Mouse (Mus musculus) MEL (cell line): Measurements from ENCODE around the gene Tvp23a. TPM values are rescaled to one million over a fixed set of nuclear protein-coding genes. Genes with fewer than 3 reads are reported as not detected.

Experiments
- DNase-seq: peaks from one replicate; pipeline ENCODE4 v3.0.0; 2011; ENCODE audit warnings: low read depth, low spot score
- H3K27ac ChIP-seq: 2 replicates; pipeline ENCODE4 v1.5.1; 2012; ENCODE audit warnings: low read depth, mild to moderate bottlenecking, control low read depth, low read length, moderate library complexity; ENCODE audit not compliant: control insufficient read depth
- H3K27me3 ChIP-seq, 2 experiments: fragments of 150-350 bp in 1 of 2; sonication (generic) in 1 of 2; 2 replicates each; pipeline ENCODE4 v1.6.1; 2012; ENCODE audit warnings: low read length in 2 of 2, mild to moderate bottlenecking in 2 of 2, improper control_type of control experiment in 1 of 2, moderate library complexity in 1 of 2; ENCODE audit not compliant: insufficient read depth in 2 of 2, control insufficient read depth in 1 of 2
- H3K36me3 ChIP-seq, 2 experiments: 2 replicates each; pipeline ENCODE4 v1.6.1; 2012 to 2014; ENCODE audit warnings: low read length in 2 of 2, improper control_type of control experiment in 1 of 2, inconsistent platforms in 1 of 2, mild to moderate bottlenecking in 1 of 2; ENCODE audit not compliant: insufficient read depth in 2 of 2, control insufficient read depth in 1 of 2
- H3K4me1 ChIP-seq, 2 experiments: fragments of 150-350 bp in 1 of 2; sonication (generic) in 1 of 2; 2 replicates each; pipeline ENCODE4 v1.6.1; 2012; ENCODE audit warnings: low read length in 2 of 2, improper control_type of control experiment in 1 of 2, mild to moderate bottlenecking in 1 of 2; ENCODE audit not compliant: insufficient read depth in 2 of 2, control insufficient read depth in 1 of 2
- H3K4me3 ChIP-seq, 2 experiments: fragments of 150-350 bp in 1 of 2; sonication (generic) in 1 of 2; 2 replicates each; pipeline ENCODE4 v1.5.1; 2012; ENCODE audit warnings: low read depth in 2 of 2, low read length in 2 of 2, mild to moderate bottlenecking in 2 of 2, moderate library complexity in 2 of 2, control low read depth in 1 of 2, improper control_type of control experiment in 1 of 2; ENCODE audit not compliant: control insufficient read depth in 1 of 2, insufficient read depth in 1 of 2
- H3K79me2 ChIP-seq: 2 replicates; pipeline ENCODE4 v1.6.1; 2012; ENCODE audit warnings: mild to moderate bottlenecking, low read length, moderate library complexity; ENCODE audit not compliant: control insufficient read depth, poor library complexity, insufficient read depth
- H3K9ac ChIP-seq: 2 replicates; pipeline ENCODE4 v1.6.1; 2012; ENCODE audit warnings: low read depth, mild to moderate bottlenecking, control low read depth, low read length, moderate library complexity; ENCODE audit not compliant: control insufficient read depth, poor library complexity, severe bottlenecking
- H3K9me3 ChIP-seq: fragments of 150-350 bp; sonication (generic); replicated peaks from 2 replicates; pipeline ENCODE4 v1.6.1; 2012; ENCODE audit warnings: mild to moderate bottlenecking, low read length, improper control_type of control experiment, moderate library complexity; ENCODE audit not compliant: insufficient read depth
- ETS1 ChIP-seq: IDR thresholded peaks from 2 replicates; pipeline ENCODE4 v1.6.1; 2012; ENCODE audit warnings: low read depth, mild to moderate bottlenecking, inconsistent platforms, low read length, improper control_type of control experiment, moderate library complexity
- GATA1 ChIP-seq: IDR thresholded peaks from 2 replicates; pipeline ENCODE4 v1.6.1; 2011; ENCODE audit warnings: low read depth, low read length, improper control_type of control experiment
- MAFK ChIP-seq: IDR thresholded peaks from 2 replicates; pipeline ENCODE4 v1.6.1; 2011; ENCODE audit warnings: low read depth, mild to moderate bottlenecking, low read length, improper control_type of control experiment, borderline replicate concordance
- MAX ChIP-seq: IDR thresholded peaks from 2 replicates; pipeline ENCODE4 v1.6.1; 2011; ENCODE audit warnings: low read length, improper control_type of control experiment
- MAZ ChIP-seq: IDR thresholded peaks from 2 replicates; pipeline ENCODE4 v1.6.1; 2012; ENCODE audit warnings: low read depth, mild to moderate bottlenecking, inconsistent platforms, low read length, improper control_type of control experiment
- NRF1 ChIP-seq: IDR thresholded peaks from 2 replicates; pipeline ENCODE4 v1.6.1; 2014; ENCODE audit warnings: low read depth, mild to moderate bottlenecking, inconsistent platforms, low read length, improper control_type of control experiment, moderate library complexity; ENCODE audit not compliant: poor library complexity, insufficient read depth, severe bottlenecking
- POLR2AphosphoS5 ChIP-seq: IDR thresholded peaks from 2 replicates; pipeline ENCODE4 v1.6.1; 2012; ENCODE audit warnings: low read depth, borderline replicate concordance, mild to moderate bottlenecking, inconsistent platforms, low read length, moderate library complexity, mixed read lengths
- TBP ChIP-seq: IDR thresholded peaks from 2 replicates; pipeline ENCODE4 v1.8.0; 2011; ENCODE audit warnings: low read depth, low read length, improper control_type of control experiment
- UBTF ChIP-seq: IDR thresholded peaks from 2 replicates; pipeline ENCODE4 v1.6.1; 2012; ENCODE audit warnings: low read depth, mild to moderate bottlenecking, inconsistent platforms, low read length, improper control_type of control experiment, moderate library complexity, borderline replicate concordance; ENCODE audit not compliant: insufficient read depth
- USF1 ChIP-seq: IDR thresholded peaks from 2 replicates; pipeline ENCODE4 v1.6.1; 2014; ENCODE audit warnings: low read depth, mild to moderate bottlenecking, inconsistent platforms, low read length, improper control_type of control experiment, moderate library complexity
- ZMIZ1 ChIP-seq: IDR thresholded peaks from 2 replicates; pipeline ENCODE4 v1.6.1; 2012; ENCODE audit warnings: low read depth, mild to moderate bottlenecking, inconsistent platforms, low read length, improper control_type of control experiment, moderate library complexity
- polyA plus RNA-seq, 2 experiments: library from polyadenylated mRNA; stranded (reverse) in 1 of 2; unstranded in 1 of 2; fragments of >175 nt in 1 of 2; fragments of >200 nt in 1 of 2; gene quantifications; 2 replicates each; pipeline versions ENCODE4 v1.2.1 to v1.2.4; 2012; ENCODE audit warnings: low replicate concordance in 2 of 2, low read depth in 1 of 2; ENCODE audit not compliant: insufficient read length in 2 of 2, insufficient read depth in 1 of 2, missing spikeins in 1 of 2
- total RNA-seq: library from RNA; depleted of rRNA; stranded (reverse); fragments of 300-350 nt; gene quantifications from 2 replicates; pipeline ENCODE4 v1.2.3, GENCODE M21; 2012

Gene Tvp23a
- total and polyA plus RNA-seq, 3 experiments = 0.31 to 0.81 TPM; not detected in 1

DNA sequence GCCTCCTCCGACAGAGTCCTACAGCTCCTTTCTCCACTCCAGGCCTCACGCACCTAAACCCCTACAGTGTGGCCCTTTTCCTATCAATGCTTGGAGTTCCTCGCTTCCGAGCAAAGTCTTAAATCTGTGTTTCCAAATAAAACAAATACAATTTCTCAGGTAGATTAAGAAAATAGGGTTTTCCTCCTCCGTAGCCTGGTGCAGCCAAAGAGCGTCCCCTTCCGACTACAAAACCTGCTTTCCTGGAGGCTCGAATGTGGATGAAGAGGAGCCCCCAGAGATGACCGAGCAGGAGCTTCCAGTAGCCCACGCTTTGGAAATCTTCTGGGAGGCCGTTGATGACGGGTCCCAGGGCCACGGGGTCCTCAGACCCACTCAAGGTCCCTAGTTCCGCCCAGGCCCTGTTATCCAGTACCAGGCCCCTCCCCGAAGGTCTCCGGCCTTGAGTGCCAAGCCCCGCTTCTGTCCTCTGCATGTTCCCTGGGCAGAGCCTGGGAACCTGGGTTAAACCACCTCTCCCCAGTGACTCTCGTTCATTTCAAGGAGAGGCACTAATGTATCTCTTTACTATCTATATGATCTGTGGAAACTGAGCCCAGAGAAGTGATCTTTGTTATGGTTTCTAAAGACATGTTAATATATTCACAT is 43.5 kb upstream of the Tvp23a start:
- no peak overlapping the region for H3K9ac ChIP-seq
- no peaks in the 10 kb centered on the region; a peak in 1 of 4 replicates for H3K27me3 ChIP-seq
- no peak for TF ChIP-seq POLR2AphosphoS5
- H3K4me1 ChIP-seq = no peaks in the 10 kb centered on the region
- no peaks in the 10 kb centered on the region for H3K36me3 ChIP-seq
- no peak overlapping the region for H3K27ac ChIP-seq
- H3K79me2 ChIP-seq = no peaks in the 10 kb centered on the region
- no peak for DNase-seq
- no peaks in the 10 kb centered on the region for H3K9me3 ChIP-seq
- H3K4me3 ChIP-seq = no peak overlapping the region

DNA sequence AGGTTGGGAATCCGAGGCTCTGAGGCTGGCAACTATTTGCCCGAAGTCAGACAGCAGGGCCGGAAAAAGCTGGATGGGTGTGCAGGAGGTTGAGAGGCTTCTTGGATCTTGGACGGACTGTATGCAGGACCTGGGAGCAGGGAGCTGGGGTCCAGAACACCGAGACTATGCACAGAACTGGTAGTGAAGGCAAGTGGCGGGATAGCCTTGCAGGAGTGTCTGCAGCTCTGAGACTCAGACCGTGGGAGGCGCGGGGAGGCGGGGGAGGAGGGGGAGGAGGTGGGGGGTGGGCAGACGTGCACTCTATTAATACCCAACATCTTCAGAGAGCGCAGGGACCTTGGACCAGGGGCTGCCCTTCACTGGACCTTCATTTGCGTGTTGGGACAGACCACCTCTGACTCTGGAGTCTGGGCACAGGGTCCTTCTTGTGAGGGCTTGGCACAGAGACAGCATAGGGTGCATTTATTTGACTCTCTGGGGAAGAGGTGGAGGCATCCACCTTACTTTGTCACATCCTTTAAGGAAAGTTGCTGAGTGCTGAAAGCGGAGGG is 42.8 kb upstream of the Tvp23a start:
- Histone ChIP-seq H3K9ac (no peak overlapping the region), H3K9me3 (no peaks in the 10 kb centered on the region), H3K4me1 (no peaks in the 10 kb centered on the region), H3K4me3 (no peak overlapping the region), H3K79me2 (no peaks in the 10 kb centered on the region), H3K27ac (no peak overlapping the region), H3K27me3 (no peaks in the 10 kb centered on the region; a peak in 1 of 4 replicates), H3K36me3 (no peaks in the 10 kb centered on the region)
- TF ChIP-seq GATA1 = no peak
- no peak for TF ChIP-seq ZMIZ1
- no peak for TF ChIP-seq NRF1
- no peak for TF ChIP-seq MAZ
- TF ChIP-seq MAX = no peak
- no peak for TF ChIP-seq TBP
- no peak for TF ChIP-seq UBTF
- DNase-seq = no peak

- Histone ChIP-seq H3K36me3 (no peaks in the 10 kb centered on the region), H3K4me3 (no peak overlapping the region), H3K9ac (no peak overlapping the region)
- no peak for TF ChIP-seq USF1
- no peak for TF ChIP-seq ETS1
- no peak for TF ChIP-seq MAFK
- TF ChIP-seq, all 39 proteins: peak for 0
- H3K4me1 ChIP-seq = no peaks in the 10 kb centered on the region
- no peaks in the 10 kb centered on the region; a peak in 1 of 4 replicates for H3K27me3 ChIP-seq
- no peaks in the 10 kb centered on the region for H3K9me3 ChIP-seq
- DNase-seq = no peak
- H3K27ac ChIP-seq = no peak overlapping the region
- H3K79me2 ChIP-seq = no peaks in the 10 kb centered on the region
Observed at GRCm38 (mm10) chr16:10489483-10489882, 42.3 kb upstream of the Tvp23a start.
